Mouse (Mus musculus) left cerebral cortex, postnatal 14 days (tissue): Measurements from ENCODE around the gene Fkbpl. TPM values are rescaled to one million over a fixed set of nuclear protein-coding genes. Genes with fewer than 3 reads are reported as not detected.

Experiments
- DNase-seq, 2 experiments: peaks; one replicate each; pipeline ENCODE4 v3.0.0; 2021 to 2022; ENCODE audit warnings: low spot score in 2 of 2, mixed read lengths in 1 of 2
- intact Hi-C: fragments of 180-260 bp; cut with DNase I; formaldehyde crosslinking; loops from one replicate; pipeline ENCODE4 v1.15.1; 2025
- total RNA-seq, 2 experiments: library from RNA; stranded (reverse); gene quantifications; 2 replicates each; pipeline ENCODE4 v1.2.3; 2021

Gene Fkbpl
- total RNA-seq, 2 experiments from 2014 or later = 16.1 to 16.7 TPM

DNA sequence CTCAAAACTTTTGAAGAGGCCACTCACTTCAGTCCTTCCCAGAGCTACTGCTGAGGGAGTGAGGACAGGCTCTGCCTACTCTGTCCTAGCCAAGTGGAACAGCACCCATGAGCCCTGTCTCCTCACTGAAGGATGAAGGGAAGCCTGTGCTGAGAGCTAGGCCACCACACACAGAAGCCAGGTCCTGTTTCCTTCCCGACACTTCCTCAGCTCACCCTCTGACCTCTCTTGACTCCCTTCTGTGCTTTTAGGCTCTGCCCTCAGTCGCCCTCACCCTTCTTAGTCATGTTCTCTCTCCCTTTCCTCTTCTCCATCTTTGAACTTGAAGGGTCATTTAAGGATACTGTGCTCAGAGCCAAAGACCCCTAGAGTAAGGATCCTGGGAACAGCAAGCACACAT lies 12.7 kb downstream of the Fkbpl start:
- no peak for DNase-seq
- intact Hi-C loops = loop anchor here (10.0 kb wide), 1 partner anchor 148 kb away; the partner anchor contains the start of gene Cyp21a1

GRCm38 (mm10) chr17:34658145-34658544 lies 13.6 kb downstream of the Fkbpl start:
- DNase-seq = no peak
- intact Hi-C loops = loop anchor here (10.0 kb wide), 1 partner anchor 147 kb away; the partner anchor contains the start of gene Cyp21a1

DNA sequence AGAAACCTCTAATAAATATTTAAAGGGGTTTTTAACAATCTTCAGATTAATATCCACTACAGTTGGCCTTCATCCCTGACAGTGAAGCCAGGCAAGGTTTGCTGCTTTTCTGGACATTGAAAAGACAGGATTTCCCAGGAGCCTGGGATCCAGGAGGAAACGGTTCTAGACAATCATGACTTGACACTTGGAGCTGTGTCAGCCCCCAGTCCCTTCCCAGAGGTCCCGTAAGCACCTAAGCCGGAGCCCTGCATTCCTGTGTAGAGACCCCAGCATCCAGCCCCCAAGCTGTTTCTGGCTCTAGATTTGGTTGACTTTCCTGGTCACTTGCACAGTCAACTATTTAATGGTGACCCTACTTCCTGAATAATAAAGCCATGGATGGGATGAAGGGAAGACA lies 14.0 kb downstream of the Fkbpl start:
- intact Hi-C loops = loop anchor here (10.0 kb wide), 1 partner anchor 146 kb away; the partner anchor contains the start of gene Cyp21a1
- DNase-seq = no peak

DNA sequence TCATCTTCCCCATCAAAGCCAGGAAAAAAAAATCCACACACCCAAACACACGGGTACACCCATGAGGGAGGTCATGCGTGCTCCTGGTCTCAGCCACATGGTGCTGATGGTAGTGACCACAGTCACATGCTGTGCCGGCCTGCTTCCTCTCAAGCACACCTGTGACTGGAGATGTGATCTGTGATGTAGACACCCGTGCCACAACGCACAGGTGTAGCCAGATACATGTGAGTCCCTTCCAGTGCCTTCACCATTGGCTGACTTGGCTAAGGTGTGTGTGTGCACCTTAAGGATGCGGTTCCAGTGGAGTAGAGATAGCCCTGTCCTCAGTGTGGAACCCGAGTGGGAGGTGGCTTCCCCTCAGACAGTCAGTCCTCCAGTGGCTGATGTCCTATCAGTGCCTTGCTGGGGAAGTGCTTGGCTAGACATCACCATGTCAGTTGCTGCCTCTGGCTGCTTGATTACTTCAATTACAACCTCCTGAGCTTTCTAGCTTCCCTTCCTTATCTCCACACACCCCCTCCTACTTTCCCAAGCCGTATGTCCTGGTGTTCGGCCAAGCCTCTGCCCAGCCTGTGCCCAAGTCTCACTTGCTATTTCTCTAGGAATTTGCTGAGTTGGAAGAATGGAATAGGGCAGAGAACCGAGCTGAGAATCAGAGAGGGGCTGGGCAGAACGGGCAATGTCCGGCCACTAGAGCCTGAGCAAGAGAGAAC lies 14.8 kb downstream of the Fkbpl start:
- no peak for DNase-seq
- intact Hi-C loops = loop anchor here (10.0 kb wide), 1 partner anchor 145 kb away; the partner anchor contains the start of gene Cyp21a1

DNA sequence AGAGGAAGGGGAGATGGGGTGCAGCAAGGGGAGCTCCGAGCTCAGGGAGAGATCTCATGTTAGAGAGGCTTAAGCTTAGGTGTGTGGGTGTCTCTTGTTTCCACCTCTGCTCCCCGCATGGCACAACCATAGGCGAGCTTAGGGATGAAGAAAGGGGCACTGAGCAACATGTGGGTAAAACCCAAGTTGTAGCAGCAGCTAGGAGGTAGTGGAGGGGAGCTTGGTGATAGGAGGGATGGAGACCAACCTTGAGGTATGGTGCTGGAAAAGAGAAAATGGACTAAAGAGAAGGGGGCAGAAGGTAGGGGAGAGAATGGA lies 15.3 kb downstream of the Fkbpl start:
- intact Hi-C loops = loop anchor here (10.0 kb wide), 1 partner anchor 145 kb away; the partner anchor contains the start of gene Cyp21a1
- DNase-seq = no peak

DNA sequence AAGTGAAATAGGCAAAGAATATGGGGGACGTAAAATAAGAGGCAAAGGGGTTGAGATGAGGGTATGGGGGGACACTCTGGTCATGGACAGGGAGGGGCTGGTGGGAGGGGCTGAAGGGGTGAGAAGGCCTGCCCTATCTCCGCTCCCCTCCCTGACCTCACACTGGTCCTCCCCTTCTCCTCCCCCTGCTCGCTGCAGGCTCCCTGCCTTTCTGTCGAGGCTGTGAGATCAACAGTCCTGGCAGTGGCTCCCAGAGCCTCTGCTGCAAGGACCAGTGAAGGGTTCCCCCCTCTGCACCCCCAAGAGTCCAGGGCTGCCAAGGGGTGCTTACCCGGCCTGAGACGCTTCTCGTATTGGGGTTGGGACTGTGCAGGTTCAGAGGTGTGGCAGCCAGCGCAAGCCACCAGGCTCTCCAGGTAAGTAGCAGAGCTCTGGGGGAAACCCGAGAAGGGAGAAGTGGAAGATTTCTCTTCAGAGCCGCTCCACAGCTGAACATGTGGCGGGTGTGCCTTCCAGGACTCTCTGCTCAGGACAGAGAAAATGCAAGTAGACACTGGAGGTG lies 15.8 kb downstream of the Fkbpl start:
- intact Hi-C loops = no loop called here
- no peak for DNase-seq

- intact Hi-C loops = no loop called here
Observed at GRCm38 (mm10) chr17:34661121-34661591, 16.6 kb downstream of the Fkbpl start.

DNA sequence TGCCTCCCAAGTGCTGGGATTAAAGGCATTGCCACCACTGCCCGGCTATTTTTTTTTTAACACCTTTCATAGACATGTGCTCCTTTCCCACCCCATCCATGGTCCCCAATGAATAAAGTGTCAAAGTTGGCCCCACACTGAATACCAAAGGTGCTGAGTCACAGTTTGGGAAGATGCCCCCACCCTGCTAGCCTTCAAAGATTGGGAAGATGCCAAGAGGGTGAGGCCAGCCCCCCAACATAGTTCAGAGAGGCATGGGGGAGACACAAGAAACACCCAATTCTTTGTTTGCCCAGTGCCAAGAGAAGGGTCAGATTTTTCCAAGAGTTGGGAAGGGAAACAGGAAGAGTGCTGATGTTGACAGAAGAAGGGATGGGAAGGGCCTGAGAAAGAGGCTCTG lies 17.9 kb downstream of the Fkbpl start:
- no peak for DNase-seq
- intact Hi-C loops = no loop called here

More at GRCm38 (mm10) chr17:34661121-34661591, 16.6 kb downstream of the Fkbpl start:
- no peak for DNase-seq

DNA sequence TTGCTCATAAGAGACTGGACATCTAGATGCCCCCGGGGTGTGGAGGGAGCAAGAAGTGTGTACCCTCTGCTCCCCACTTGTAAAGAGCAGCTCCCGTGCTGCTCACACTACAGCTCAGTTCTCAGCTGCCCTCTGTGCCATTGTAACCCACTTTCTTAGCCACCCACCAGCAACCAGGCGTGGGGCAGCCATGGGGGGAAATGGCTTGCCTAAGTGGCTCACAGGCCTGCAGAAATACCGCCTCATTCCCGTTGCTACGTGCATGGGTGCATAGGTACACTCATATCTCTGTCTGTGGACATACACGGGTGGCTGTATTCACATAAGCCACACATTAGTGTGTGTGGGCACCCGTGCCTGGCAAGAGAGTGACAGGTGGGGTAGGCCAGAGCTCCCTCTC lies 18.4 kb downstream of the Fkbpl start:
- DNase-seq = no peak
- intact Hi-C loops = no loop called here

GRCm38 (mm10) chr17:34663558-34663957 lies 19.0 kb downstream of the Fkbpl start:
- intact Hi-C loops = no loop called here
- DNase-seq = no peak

DNA sequence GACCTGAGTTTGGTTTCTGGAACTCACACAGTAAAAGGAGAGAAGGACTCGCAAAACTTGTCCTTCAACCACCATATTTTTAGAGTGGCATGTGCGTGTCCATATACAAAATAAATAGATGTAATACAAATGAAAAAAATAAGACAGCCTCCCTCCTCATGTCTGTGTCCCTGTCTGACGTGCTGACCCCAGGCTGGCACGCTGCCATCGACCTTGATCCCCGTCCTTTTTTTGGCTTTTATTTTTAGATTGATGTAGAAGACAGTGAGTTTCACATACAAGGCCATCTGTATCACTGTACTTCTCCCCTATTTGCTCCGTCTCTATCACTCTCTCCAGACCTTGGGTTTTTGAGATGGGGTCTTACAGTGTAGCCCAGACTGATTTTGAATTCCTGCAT lies 19.9 kb downstream of the Fkbpl start:
- no peak for DNase-seq
- intact Hi-C loops = no loop called here

- no peak for DNase-seq
- intact Hi-C loops = loop anchor here (5.0 kb wide), 1 partner anchor 217 kb away; no protein-coding TSS in a partner anchor
Observed at GRCm38 (mm10) chr17:34670235-34670634, 25.7 kb downstream of the Fkbpl start, which contains the start of gene Tnxb. Gene Tnxb, plus strand, starts transcription at chr17:34670535.

DNA sequence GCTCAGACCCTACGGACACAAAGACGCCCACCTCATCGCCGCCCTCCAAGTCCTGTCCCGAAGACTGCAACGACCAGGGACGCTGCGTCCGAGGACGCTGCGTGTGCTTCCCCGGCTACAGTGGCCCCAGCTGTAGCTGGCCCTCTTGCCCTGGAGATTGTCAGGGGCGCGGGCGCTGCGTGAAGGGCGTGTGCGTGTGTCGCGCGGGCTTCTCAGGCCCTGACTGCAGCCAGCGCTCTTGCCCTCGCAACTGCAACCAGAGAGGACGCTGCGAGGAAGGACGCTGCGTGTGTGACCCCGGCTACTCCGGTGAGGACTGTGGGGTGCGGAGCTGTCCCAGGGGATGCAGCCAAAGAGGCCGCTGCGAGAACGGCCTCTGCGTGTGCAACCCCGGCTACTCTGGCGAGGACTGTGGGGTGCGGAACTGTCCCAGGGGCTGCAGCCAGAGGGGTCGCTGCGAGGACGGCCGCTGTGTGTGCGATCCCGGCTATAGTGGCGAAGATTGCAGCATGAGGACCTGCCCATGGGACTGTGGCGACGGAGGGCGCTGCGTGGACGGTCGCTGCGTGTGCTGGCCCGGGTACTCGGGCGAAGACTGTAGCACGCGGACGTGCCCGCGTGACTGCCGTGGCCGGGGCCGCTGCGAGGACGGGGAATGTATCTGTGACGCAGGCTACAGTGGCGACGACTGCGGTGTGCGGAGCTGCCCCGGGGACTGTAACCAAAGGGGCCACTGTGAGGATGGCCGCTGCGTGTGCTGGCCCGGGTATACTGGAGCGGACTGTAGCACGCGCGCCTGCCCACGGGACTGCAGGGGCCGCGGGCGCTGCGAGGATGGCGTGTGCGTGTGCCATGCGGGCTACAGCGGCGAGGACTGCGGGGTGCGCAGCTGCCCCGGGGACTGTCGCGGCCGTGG lies 26.8 kb downstream of the Fkbpl start:
- intact Hi-C loops = loop anchor here (5.0 kb wide), 1 partner anchor 216 kb away; no protein-coding TSS in a partner anchor
- no peak for DNase-seq

DNA sequence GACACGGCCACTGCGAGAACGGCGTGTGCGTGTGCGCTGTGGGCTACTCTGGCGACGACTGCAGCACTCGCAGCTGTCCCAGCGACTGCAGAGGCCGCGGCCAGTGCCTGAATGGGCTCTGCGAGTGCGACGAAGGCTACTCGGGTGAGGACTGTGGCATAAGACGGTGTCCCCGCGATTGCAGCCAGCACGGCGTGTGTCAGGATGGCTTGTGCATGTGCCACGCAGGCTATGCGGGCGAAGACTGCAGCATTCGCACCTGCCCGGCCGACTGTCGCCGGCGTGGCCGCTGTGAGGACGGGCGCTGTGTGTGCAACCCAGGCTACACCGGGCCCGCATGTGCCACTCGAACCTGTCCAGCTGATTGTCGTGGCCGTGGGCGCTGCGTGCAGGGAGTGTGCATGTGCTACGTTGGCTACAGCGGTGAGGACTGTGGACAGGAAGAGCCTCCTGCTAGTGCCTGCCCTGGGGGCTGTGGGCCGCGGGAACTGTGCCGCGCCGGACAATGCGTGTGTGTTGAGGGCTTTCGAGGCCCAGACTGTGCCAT lies 27.8 kb downstream of the Fkbpl start:
- intact Hi-C loops = loop anchor here (5.0 kb wide), 1 partner anchor 215 kb away; no protein-coding TSS in a partner anchor
- no peak for DNase-seq

- intact Hi-C loops = loop anchor here (5.0 kb wide), 1 partner anchor 214 kb away; no protein-coding TSS in a partner anchor
- no peak for DNase-seq
Observed at GRCm38 (mm10) chr17:34673139-34673538, 28.6 kb downstream of the Fkbpl start.

DNA sequence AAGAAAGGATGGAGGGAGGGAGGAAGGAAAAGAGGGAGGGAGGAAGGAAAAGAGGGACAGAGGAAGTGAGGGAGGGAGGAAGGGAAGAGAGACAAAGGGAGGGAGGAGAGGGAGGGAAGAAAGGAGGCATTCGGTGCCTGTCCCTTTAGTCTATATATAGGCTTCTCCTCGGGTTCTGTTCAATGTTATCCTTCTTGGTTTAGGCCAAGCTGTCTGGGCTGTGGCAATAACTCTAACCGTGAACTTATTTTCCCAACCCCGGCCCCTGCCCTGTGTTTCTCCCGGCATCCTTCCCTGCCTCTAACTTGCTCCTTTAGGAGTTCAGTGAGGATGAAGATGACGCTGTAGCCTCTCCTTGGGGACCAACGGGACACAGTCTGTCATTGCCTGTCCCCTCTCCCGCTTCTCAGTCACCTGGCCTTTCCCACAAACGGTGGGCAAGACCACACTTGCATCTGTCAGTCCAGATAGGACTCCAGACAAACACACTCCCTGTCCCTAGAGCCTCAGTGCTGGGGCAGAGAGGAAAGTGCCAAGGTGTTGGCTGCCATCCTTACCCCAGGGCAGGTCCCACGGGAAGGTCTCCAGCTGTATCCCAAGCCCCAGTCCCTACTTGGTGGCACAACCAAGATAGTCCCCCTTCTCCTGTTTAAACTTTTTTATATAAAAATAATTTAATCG lies 30.1 kb downstream of the Fkbpl start:
- DNase-seq = no peak
- intact Hi-C loops = loop anchor here (5.0 kb wide), 1 partner anchor 213 kb away; no protein-coding TSS in a partner anchor

- intact Hi-C loops = no loop called here
- no peak for DNase-seq
Observed at GRCm38 (mm10) chr17:34675205-34676092, 30.9 kb downstream of the Fkbpl start.

- intact Hi-C loops = no loop called here
- no peak for DNase-seq
Observed at GRCm38 (mm10) chr17:34676093-34676460, 31.5 kb downstream of the Fkbpl start.
